Mouse (Mus musculus) forebrain, postnatal 0 days (tissue): ENCODE results near the gene Gpc6. TPM values are rescaled to one million over a fixed set of nuclear protein-coding genes. Genes with fewer than 3 reads are reported as not detected.
A peak's percentile ranks its signal among the peaks of the same experiment; 100 is the strongest.

Experiments used
- ATAC-seq: fragments of 200-750 bp; cut with Nextera tagmentation; 2 replicates; pipeline ENCODE4 v1.8.0; 2017; ENCODE audit warnings: mild to moderate bottlenecking, moderate library complexity
- DNase-seq: peaks from one replicate; pipeline ENCODE4 v3.0.0-alpha.2; 2015
- H3K27ac ChIP-seq: fragments of 300-500 bp; sonication (generic); 2 replicates; pipeline ENCODE4 v1.5.1; 2014; ENCODE audit warnings: low read depth, mild to moderate bottlenecking, antibody characterized with exemption, low read length, moderate library complexity, mixed read lengths
- H3K27me3 ChIP-seq: fragments of 300-500 bp; sonication (generic); 2 replicates; pipeline ENCODE4 v1.6.1; 2014; ENCODE audit warnings: mild to moderate bottlenecking, low read length, mixed read lengths; ENCODE audit not compliant: insufficient read depth
- H3K36me3 ChIP-seq: fragments of 300-500 bp; sonication (generic); 2 replicates; pipeline ENCODE4 v1.6.1; 2014; ENCODE audit warnings: mild to moderate bottlenecking, moderate library complexity; ENCODE audit not compliant: insufficient read depth
- H3K4me1 ChIP-seq: fragments of 300-500 bp; sonication (generic); 2 replicates; pipeline ENCODE4 v1.6.1; 2014; ENCODE audit warnings: antibody characterized with exemption; ENCODE audit not compliant: insufficient read depth
- H3K4me2 ChIP-seq: fragments of 300-500 bp; sonication (generic); 2 replicates; pipeline ENCODE4 v1.6.1; 2014; ENCODE audit warnings: low read depth, mild to moderate bottlenecking, moderate library complexity
- H3K4me3 ChIP-seq: fragments of 300-500 bp; sonication (generic); 2 replicates; pipeline ENCODE4 v1.5.1; 2014; ENCODE audit warnings: low read depth, low read length, mixed read lengths
- H3K9ac ChIP-seq: fragments of 300-500 bp; sonication (generic); 2 replicates; pipeline ENCODE4 v1.6.1; 2014; ENCODE audit warnings: mild to moderate bottlenecking
- H3K9me3 ChIP-seq: fragments of 300-500 bp; sonication (generic); 2 replicates; pipeline ENCODE4 v1.6.1; 2016; ENCODE audit warnings: low read length
- CTCF ChIP-seq: sonication (generic); IDR thresholded peaks from 2 replicates; pipeline ENCODE4 v1.5.1; 2016; ENCODE audit warnings: antibody characterized with exemption, control low read depth, low read depth
- WGBS: fragments of 180-500 bp; shearing (Covaris S2); extraction: QIAGEN DNeasy Blood & Tissue Kit; methylation state at CpG from one replicate; pipeline ENCODE4 v1.1.7; 2014; 5-methylcytosine and 5-hydroxymethylcytosine counted together
- polyA plus RNA-seq: library from polyadenylated mRNA; unstranded; fragments of >200 nt; fragmentation: Nextera tagmentation; extraction: Ambion mirVana; gene quantifications from 2 replicates; pipeline ENCODE4 v1.2.1, GENCODE M21; 2015
- total RNA-seq: library from RNA; depleted of rRNA; stranded (reverse); fragments of >200 nt; gene quantifications from 2 replicates; pipeline ENCODE4 v1.2.3, GENCODE M21; 2014

Gene Gpc6
- total and polyA plus RNA-seq, 2 experiments from 2014 or later: 10.9 to 20.8 TPM

GRCm38 (mm10) chr14:117267823-117268601, 342.9 kb downstream of the Gpc6 start:
- no peak for TF ChIP-seq CTCF
- Histone ChIP-seq H3K27me3 (no peaks in the 10 kb centered on the region), H3K4me3 (no peak overlapping the region), H3K4me2 (no peak overlapping the region), H3K27ac (no peak overlapping the region), H3K9me3 (no peaks in the 10 kb centered on the region), H3K36me3 (no peaks in the 10 kb centered on the region), H3K4me1 (no peaks in the 10 kb centered on the region), H3K9ac (no peak overlapping the region)
- 25% methylated on average over 3 of the region's 3 CpGs for WGBS
- no peak for ATAC-seq
- DNase-seq: no peak

- Histone ChIP-seq H3K9ac (no peak overlapping the region), H3K27me3 (no peaks in the 10 kb centered on the region), H3K4me1 (no peaks in the 10 kb centered on the region), H3K36me3 (no peaks in the 10 kb centered on the region), H3K27ac (no peak overlapping the region), H3K9me3 (no peaks in the 10 kb centered on the region), H3K4me2 (no peak overlapping the region), H3K4me3 (no peak overlapping the region)
- no peak for TF ChIP-seq CTCF
- DNase-seq (no peak), ATAC-seq (no peak)
- over 99% methylated on average over 3 of the region's 3 CpGs for WGBS
Observed at GRCm38 (mm10) chr14:117283631-117284030, 358.5 kb downstream of the Gpc6 start.

- no peak for DNase-seq
Observed at GRCm38 (mm10) chr14:117293746-117294145, 368.6 kb downstream of the Gpc6 start.

GRCm38 (mm10) chr14:117296207-117296838, 371.2 kb downstream of the Gpc6 start:
- H3K9ac ChIP-seq: no peak overlapping the region
- WGBS: 68% methylated on average over 2 of the region's 2 CpGs
- H3K4me2 ChIP-seq: no peak overlapping the region
- no peak overlapping the region for H3K4me3 ChIP-seq
- ATAC-seq (no peak), DNase-seq (no peak)
- H3K27ac ChIP-seq: no peak overlapping the region
- H3K4me1 ChIP-seq: no peaks in the 10 kb centered on the region
- no peaks in the 10 kb centered on the region for H3K27me3 ChIP-seq
- no peak for TF ChIP-seq CTCF
- no peaks in the 10 kb centered on the region for H3K36me3 ChIP-seq
- H3K9me3 ChIP-seq: no peaks in the 10 kb centered on the region

More at GRCm38 (mm10) chr14:117293746-117294145, 368.6 kb downstream of the Gpc6 start:
- Histone ChIP-seq H3K9me3 (no peaks in the 10 kb centered on the region), H3K27ac (no peak overlapping the region), H3K4me3 (no peak overlapping the region), H3K4me2 (no peak overlapping the region), H3K9ac (no peak overlapping the region), H3K4me1 (no peaks in the 10 kb centered on the region), H3K36me3 (no peaks in the 10 kb centered on the region), H3K27me3 (no peaks in the 10 kb centered on the region)
- 88% methylated on average over 4 of the region's 4 CpGs for WGBS
- no peak for ATAC-seq
- TF ChIP-seq CTCF: no peak

DNA sequence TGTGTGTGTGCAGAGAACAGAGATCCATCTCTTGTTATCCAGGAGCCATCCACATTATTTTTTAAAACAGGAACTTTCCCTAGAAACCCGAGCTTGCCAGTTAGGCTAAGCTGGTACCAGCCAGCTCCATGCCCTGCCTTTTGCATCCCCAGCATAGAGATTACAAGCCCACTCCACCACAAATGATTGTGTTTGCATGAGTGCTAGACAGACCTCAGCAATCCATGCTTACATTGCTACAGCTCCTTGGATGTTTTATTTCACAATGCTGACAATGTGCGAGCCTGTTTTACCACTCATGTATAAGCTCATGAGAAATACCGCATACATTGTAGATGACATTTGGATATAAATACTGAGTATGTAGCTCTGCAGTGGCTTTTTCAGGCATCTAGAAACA, 375.9 kb downstream of the Gpc6 start:
- no peaks in the 10 kb centered on the region for H3K9me3 ChIP-seq
- H3K27me3 ChIP-seq: no peaks in the 10 kb centered on the region
- H3K4me1 ChIP-seq: no peaks in the 10 kb centered on the region
- H3K36me3 ChIP-seq: no peaks in the 10 kb centered on the region
- ATAC-seq (peak; percentile 85), DNase-seq (peak; percentile 40)
- WGBS: 60% methylated on average over 3 of the region's 3 CpGs
- H3K4me3 ChIP-seq: no peak overlapping the region
- H3K4me2 ChIP-seq: no peak overlapping the region
- no peak overlapping the region for H3K9ac ChIP-seq
- H3K27ac ChIP-seq: 0 out of 2 replicates have a peak overlapping the region, but pooled peaks have one; percentile 4
- TF ChIP-seq CTCF: no peak

- Histone ChIP-seq H3K4me3 (no peak overlapping the region), H3K27ac (no peak overlapping the region), H3K36me3 (no peaks in the 10 kb centered on the region), H3K27me3 (no peaks in the 10 kb centered on the region), H3K9ac (no peak overlapping the region), H3K9me3 (no peaks in the 10 kb centered on the region), H3K4me1 (no peaks in the 10 kb centered on the region), H3K4me2 (no peak overlapping the region)
- no peak for TF ChIP-seq CTCF
- 65% methylated on average over 8 of the region's 8 CpGs for WGBS
- DNase-seq (no peak), ATAC-seq (no peak)
Observed at GRCm38 (mm10) chr14:117303901-117304722, 379.0 kb downstream of the Gpc6 start.

DNA sequence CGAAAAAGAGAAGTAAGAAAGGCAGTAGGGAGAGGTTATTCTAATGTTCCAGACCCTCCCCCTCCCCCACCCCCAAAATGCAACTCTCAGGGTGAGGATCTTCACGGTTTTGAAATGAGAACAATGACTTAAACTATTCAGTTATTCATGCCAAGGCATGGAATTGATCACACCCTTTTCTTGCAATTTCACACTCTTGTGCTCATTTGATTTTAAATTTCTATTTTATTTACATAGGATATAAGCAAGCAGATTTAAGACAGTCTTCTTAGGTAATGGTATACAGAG, 379.6 kb downstream of the Gpc6 start:
- Histone ChIP-seq H3K4me3 (no peak overlapping the region), H3K27ac (no peak overlapping the region), H3K4me2 (no peak overlapping the region), H3K9ac (no peak overlapping the region), H3K4me1 (no peaks in the 10 kb centered on the region), H3K9me3 (no peaks in the 10 kb centered on the region), H3K36me3 (no peaks in the 10 kb centered on the region), H3K27me3 (no peaks in the 10 kb centered on the region)
- 51% methylated on average over 2 of the region's 2 CpGs for WGBS
- ATAC-seq (no peak), DNase-seq (no peak)
- TF ChIP-seq CTCF: no peak
